Comparison of ENCODE assay signal across 8 mouse cellular contexts in genomic region chr7:116030597-116031387, GRCm38 (mm10). TPM values are rescaled to one million over a fixed set of nuclear protein-coding genes. Genes with fewer than 3 reads are reported as not detected.
DNase-seq lines count a peak whose midpoint lies in the region; ATAC-seq and TF ChIP-seq lines count a peak whose summit lies in the region.

No protein-coding gene starts in this region.

- peak overlapping the region; percentile 45 for H3K9ac ChIP-seq in intestine, embryonic 15.5 days

- H3K4me2 ChIP-seq in intestine, embryonic 15.5 days (replicated peaks) = peak overlapping the region; percentile 100

- WGBS in intestine, embryonic 15.5 days = 42% methylated on average over 26 of the region's 26 CpGs
- WGBS in lung, adult 2 months = 63% methylated on average over 26 of the region's 26 CpGs
- WGBS in small intestine, adult 2 months = 79% methylated on average over 26 of the region's 26 CpGs

- intact Hi-C loops in left cerebral cortex, adult 2 months (cut with DNase I) = loop anchor here (2.0 to 5.0 kb wide), 6 partner anchors 163 to 666 kb away; no protein-coding TSS in a partner anchor

- DNase-seq in left cerebral cortex, adult 2 months (ENCODE audit: extremely low spot score in 1 of 2, low spot score in 2 of 2) = no peak
- DNase-seq in left cerebral cortex, adult 8-10 months (ENCODE audit: low spot score in 2 of 2) = no peak
- peak; percentile 81 for DNase-seq in embryo, embryonic 10.5 days (ENCODE audit: low spot score)
- DNase-seq in gastrocnemius, postnatal 4 days (ENCODE audit: low spot score in 2 of 2) = peak; percentile 37 to 53
- peak; percentile 46 for DNase-seq in lung, adult 2 months

- H3K27ac ChIP-seq in left cerebral cortex, adult 2 months = peak overlapping the region; percentile 74
- peak overlapping the region; percentile 9; the same call in 1 of the 2 replicates for H3K27ac ChIP-seq in intestine, embryonic 15.5 days
- H3K27ac ChIP-seq in small intestine, adult 2 months (ENCODE audit: insufficient read depth, low read depth, low read length) = no peak overlapping the region; the same call in 1 of the 2 replicates

- no peak for TF ChIP-seq POLR2A in lung, adult 2 months (IDR thresholded peaks at IDR 0.05; ENCODE audit: borderline replicate concordance, extremely low read depth, low read depth, low read length)
- no peak for TF ChIP-seq POLR2A in small intestine, adult 2 months (IDR thresholded peaks at IDR 0.05; ENCODE audit: low read depth, low read length)

- peak overlapping the region; percentile 53 for H3K4me3 ChIP-seq in left cerebral cortex, adult 2 months
- peak overlapping the region; percentile 44 for H3K4me3 ChIP-seq in intestine, embryonic 15.5 days (replicated peaks)
- H3K4me3 ChIP-seq in lung, adult 2 months (replicated peaks; ENCODE audit: extremely low read depth, low read depth, low read length) = no peak overlapping the region
- peak overlapping the region; percentile 72 for H3K4me3 ChIP-seq in small intestine, adult 2 months (ENCODE audit: low read depth, low read length)

- no peak for TF ChIP-seq CTCF in left cerebral cortex, adult 2 months (IDR thresholded peaks at IDR 0.05)
- TF ChIP-seq CTCF in lung, adult 2 months (IDR thresholded peaks at IDR 0.05; ENCODE audit: insufficient read depth, low read length) = no peak
- no peak for TF ChIP-seq CTCF in small intestine, adult 2 months (IDR thresholded peaks at IDR 0.05; ENCODE audit: extremely low read depth, insufficient read length, insufficient replicate concordance, low read depth, low read length)

- H3K36me3 ChIP-seq in intestine, embryonic 15.5 days = no peaks in the 10 kb centered on the region
- no peaks in the 10 kb centered on the region for H3K36me3 ChIP-seq in small intestine, adult 2 months (ENCODE audit: control insufficient read depth, insufficient read depth, low read length)

- ATAC-seq in intestine, embryonic 15.5 days = 0 out of 2 replicates have a peak, but pooled peaks have one; percentile 9
- ATAC-seq in CD4-positive, CD25-positive, alpha-beta regulatory T cell, adult 4 months = no peak

- H3K27me3 ChIP-seq in intestine, embryonic 15.5 days (replicated peaks) = peaks cover 21% of the 10 kb centered on the region
- H3K27me3 ChIP-seq in small intestine, adult 2 months (ENCODE audit: control insufficient read depth, insufficient read depth, low read length) = peaks cover 22% of the 10 kb centered on the region

- peaks cover 14% of the 10 kb centered on the region; the same call in 1 of the 2 replicates for H3K4me1 ChIP-seq in intestine, embryonic 15.5 days (replicated peaks)
- peaks cover 6% of the 10 kb centered on the region; the same call in 1 of the 2 replicates for H3K4me1 ChIP-seq in lung, adult 2 months (ENCODE audit: control insufficient read depth, insufficient read depth, low read length)
- peaks cover 3% of the 10 kb centered on the region; the same call in 1 of the 2 replicates for H3K4me1 ChIP-seq in small intestine, adult 2 months (ENCODE audit: control insufficient read depth, insufficient read depth, insufficient read length, low read length)

- H3K9me3 ChIP-seq in intestine, embryonic 15.5 days = no peaks in the 10 kb centered on the region

RNA-seq across cellular contexts. Expression of gene Sox6, which starts 7.8 kb away (rescaled TPM):
- total RNA-seq in left cerebral cortex, adult 2 months (2021) = 10 to 100 TPM; 29.7 to 32.7 TPM
- 10 to 100 TPM; 26.5 to 36.8 (median 31.9) TPM for total RNA-seq in left cerebral cortex, adult 8-10 months (2022)
- 10 to 100 TPM; 87.0 to 92.4 TPM for total RNA-seq in gastrocnemius, postnatal 4 days (2021)
- 36.1 and 40.1 TPM in 2 replicates for polyA plus RNA-seq in intestine, embryonic 15.5 days (2015; fragmentation: Nextera tagmentation; extraction: Ambion mirVana)
- polyA plus RNA-seq in lung, adult 2 months (2012; rRNA removed) = 3.3 and 3.9 TPM in 2 replicates
- polyA plus RNA-seq in small intestine, adult 2 months (2012; rRNA removed) = 4.2 and 17.6 TPM in 2 replicates
- polyA plus RNA-seq in CD4-positive, CD25-positive, alpha-beta regulatory T cell, adult 4 months (2017; shearing (Covaris generic)) = not detected

RNA-seq across cellular contexts. Expression of gene 1110004F10Rik, which starts 8.4 kb away (rescaled TPM):
- total RNA-seq in left cerebral cortex, adult 2 months (2021) = 10 to 100 TPM; 87.1 to 93.6 TPM
- total RNA-seq in left cerebral cortex, adult 8-10 months (2022) = 100 to 1,000 TPM in 3 of 4 experiments, 10 to 100 TPM in 1; 96.1 to 110 (median 105) TPM
- total RNA-seq in gastrocnemius, postnatal 4 days (2021) = 10 to 100 TPM; 78.9 to 83.6 TPM
- polyA plus RNA-seq in intestine, embryonic 15.5 days (2015; fragmentation: Nextera tagmentation; extraction: Ambion mirVana) = 207 and 217 TPM in 2 replicates
- polyA plus RNA-seq in lung, adult 2 months (2012; rRNA removed) = 32.7 and 50.4 TPM in 2 replicates
- 7.1 and 18.4 TPM in 2 replicates for polyA plus RNA-seq in small intestine, adult 2 months (2012; rRNA removed)
- polyA plus RNA-seq in CD4-positive, CD25-positive, alpha-beta regulatory T cell, adult 4 months (2017; shearing (Covaris generic)) = 100 to 1,000 TPM; 212 to 215 TPM

RNA-seq across cellular contexts. Expression of gene Gm4353, which starts 53.6 kb away (rescaled TPM):
- 1 to 10 TPM; 2.5 to 2.8 TPM for total RNA-seq in left cerebral cortex, adult 2 months (2021)
- total RNA-seq in left cerebral cortex, adult 8-10 months (2022) = 1 to 10 TPM; 2.7 to 3.7 (median 3.2) TPM
- total RNA-seq in gastrocnemius, postnatal 4 days (2021) = 1 to 10 TPM; 2.0 to 2.7 TPM
- polyA plus RNA-seq in intestine, embryonic 15.5 days (2015; fragmentation: Nextera tagmentation; extraction: Ambion mirVana) = 0.44 and 0.62 TPM in 2 replicates
- 0.16 and 0.33 TPM in 2 replicates for polyA plus RNA-seq in lung, adult 2 months (2012; rRNA removed)
- polyA plus RNA-seq in small intestine, adult 2 months (2012; rRNA removed) = 0.18 and 0.56 TPM in 2 replicates
- 1 to 10 TPM in 1 of 2 experiments, under 1 TPM in 1; 0.87 to 1.9 TPM for polyA plus RNA-seq in CD4-positive, CD25-positive, alpha-beta regulatory T cell, adult 4 months (2017; shearing (Covaris generic))

Comparison
In these comparisons a context has a peak if more than half of its experiments do, and no peak if none do; other contexts are left out.
1. DNase-seq: peak in embryo, embryonic 10.5 days (single experiment), gastrocnemius, postnatal 4 days (2 of 2) and lung, adult 2 months (single experiment); none in left cerebral cortex, adult 2 months (0 of 2) and left cerebral cortex, adult 8-10 months (0 of 2).